Mouse (Mus musculus) spleen, embryonic (tissue): ENCODE data around the gene Cdh12.
"Not testable (repeated sequence)": the region's sequence is repeated elsewhere in the genome, so short reads cannot be mapped to it uniquely, and the experiment has no call there.

Experiments
- CTCF ChIA-PET: fragments of 350-600 bp; sonication (Branson Sonifier 250); formaldehyde crosslinking; loops from one replicate; lab custom pipeline; 2022; lab: Charles Lee

Cdh12 gene

DNA sequence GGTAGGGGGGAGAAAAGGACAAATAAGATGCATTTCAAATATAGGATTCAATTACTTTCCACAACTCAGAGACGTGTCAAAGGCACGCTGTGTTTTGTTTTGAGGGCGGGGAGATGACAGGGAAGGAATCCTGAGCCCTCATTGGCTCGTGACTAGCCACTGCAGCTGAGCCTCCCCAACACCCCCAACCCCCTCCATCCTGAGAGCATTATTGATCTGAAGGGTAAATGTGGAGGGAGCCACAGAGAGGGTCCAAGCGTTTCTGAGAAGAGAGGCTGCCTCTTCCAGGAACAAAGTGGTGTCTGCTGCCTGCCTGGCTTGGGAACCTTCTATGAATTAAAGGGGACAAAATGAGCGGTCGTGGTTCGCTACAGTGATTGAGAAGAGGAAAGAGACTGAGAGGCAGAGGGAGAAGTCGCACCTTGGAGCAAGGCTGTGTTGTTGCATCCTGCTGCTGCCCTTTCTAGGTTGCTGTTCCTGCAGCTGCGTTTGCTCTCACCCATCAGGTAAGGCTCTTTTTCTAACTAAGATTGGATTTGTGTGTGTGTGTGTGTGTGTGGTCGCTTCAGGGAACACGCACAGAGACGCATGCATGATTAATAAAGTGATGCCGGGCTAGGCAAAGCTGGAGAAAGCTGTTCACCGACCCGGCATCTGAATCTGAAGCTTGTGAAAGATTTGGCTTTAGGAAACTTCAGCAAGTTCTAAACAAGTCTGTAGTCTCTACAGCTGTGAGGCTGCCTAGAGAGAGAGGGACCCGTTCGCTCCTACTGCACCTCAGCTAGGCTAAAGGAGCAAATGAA, at the start of gene Cdh12:
Gene Cdh12, plus strand, starts transcription at position 405 of the 803 bp plus-strand sequence.
- CTCF ChIA-PET = no interaction called here

DNA sequence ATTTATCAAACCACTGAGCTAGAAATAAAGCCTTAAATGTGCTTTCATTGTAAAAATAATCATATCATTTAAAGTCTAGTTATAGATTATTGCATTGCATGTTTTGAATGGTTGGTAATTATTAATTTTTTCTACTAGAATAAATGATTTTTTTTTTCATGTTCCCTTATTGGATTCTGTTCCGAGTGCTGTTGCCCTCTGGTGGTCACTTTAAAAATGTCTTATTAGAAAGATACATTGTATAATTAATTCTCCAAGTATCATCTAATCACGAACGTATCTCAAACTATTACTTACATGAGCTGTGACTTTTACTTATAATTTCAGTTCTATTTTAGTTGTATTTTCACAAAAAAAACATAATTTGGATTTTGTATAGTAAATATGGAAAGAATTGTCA, 45.5 kb upstream of the Cdh12 start:
- CTCF ChIA-PET = no interaction called here

DNA sequence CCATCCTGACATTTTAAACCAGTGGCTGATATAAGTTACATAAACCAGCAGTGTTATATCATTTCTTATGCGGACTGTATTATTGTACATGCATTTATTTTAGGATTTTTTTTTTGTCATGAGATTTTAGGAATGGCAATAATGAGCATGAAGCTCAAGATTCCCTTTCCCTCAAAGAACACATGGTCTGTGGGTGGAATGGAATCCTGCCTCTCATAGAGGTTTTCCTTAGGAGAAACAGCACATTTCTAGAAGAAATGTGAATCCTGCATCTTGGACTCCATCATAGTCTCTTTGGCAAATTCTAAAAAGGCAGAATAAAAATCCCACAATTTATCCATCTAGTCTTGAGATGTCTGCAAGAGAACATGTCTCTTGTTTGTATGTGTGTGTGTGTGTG, 35.7 kb upstream of the Cdh12 start:
- CTCF ChIA-PET = no interaction called here

DNA sequence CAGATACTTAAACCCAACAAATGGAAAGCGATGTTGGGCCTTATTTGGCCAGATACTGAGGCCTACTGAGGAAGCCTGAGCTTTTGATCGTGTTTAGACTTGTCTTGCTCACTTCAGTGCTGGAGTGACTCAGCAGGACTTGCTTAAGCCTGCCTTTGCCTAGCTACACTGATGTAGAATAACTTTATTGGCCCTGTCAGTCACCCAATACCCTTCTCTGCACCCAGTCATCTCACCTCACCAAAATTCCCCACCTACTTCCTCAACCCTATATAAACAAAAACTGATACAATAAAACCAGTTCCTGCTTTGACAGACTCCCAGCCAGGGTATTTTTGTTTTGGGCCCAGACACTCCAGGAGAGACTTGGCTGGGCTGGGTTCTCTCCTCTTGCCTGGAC, 12.7 kb upstream of the Cdh12 start:
- CTCF ChIA-PET = no interaction called here

DNA sequence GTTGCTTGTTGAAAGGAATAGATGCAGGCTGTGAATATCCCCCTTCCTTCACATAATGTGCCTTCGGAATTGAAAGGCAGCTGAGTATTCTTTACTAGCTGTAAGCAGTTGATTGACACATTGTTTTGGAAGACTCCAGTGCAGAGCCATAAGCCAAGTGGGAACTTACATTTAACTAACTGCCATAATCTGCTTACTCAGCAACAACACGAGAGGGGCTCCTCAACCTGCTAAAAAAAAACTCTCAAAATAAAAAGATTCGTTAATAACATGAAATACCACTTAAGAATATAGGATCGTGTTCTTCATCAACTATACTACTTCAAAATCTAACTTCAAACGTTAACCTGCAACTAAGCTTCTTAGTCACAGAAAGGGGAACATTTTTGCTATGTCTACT, 1.5 kb downstream of the Cdh12 start:
- CTCF ChIA-PET = interaction anchor here (0.5 kb wide), 1 partner anchor 8 kb away, joined by 4 read pairs; no protein-coding TSS in a partner anchor

DNA sequence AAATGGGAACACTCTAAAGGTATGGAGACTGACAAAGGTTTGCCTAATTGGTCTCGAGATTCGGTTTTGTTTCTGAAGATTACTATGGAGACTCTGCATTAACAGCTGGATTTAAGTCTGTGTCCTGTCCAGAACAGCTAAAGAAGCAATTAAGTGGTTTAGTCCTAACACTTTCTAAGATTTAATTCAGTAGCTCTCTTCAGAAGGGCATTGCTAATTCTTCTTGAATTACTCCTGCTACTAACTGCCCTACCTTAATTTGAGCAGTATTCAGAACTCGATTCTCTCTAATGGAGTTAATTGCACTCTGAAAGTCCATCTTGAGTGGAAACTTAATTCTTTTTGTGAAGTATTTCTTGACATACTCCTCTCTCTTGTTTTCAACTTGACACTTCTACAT, 9.4 kb downstream of the Cdh12 start:
- CTCF ChIA-PET = no interaction called here

DNA sequence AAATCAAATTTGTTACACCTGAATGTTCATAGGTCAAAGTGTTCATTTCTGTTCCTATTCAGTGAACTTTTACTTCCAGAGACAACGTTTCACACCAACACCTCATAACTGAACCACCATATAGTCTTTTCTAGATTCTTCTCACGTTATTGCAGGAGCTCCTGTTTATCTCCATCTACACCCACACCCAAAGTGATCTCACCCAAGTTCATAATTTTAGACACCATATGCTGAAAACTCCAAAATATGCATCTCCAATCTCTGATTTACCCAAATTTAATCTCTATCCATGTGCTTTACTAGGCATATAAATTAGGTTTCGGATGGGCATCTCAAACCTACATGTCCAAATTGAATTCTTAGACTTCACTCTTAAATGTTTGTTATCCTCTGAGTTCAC, 13.4 kb downstream of the Cdh12 start:
- CTCF ChIA-PET = no interaction called here

DNA sequence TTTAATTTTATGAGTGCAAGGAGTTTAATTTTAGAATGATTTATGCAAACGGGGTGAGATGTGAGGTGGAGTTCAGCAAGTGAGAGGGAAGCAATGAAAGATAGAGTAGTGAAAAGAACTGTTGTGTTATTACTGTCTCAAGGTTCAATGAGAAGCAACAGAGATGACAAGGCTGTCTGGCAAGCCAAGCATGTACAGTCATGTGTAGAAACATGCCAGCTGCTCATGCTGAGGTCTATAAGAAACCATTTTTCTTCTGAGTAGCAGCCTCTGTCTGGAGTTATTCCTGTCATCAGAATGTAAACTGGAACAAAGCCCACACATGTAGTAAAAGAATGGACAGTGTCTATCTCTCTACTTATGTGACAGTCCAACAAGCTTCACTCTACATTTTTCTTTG, 14.5 kb downstream of the Cdh12 start:
- CTCF ChIA-PET = no interaction called here

DNA sequence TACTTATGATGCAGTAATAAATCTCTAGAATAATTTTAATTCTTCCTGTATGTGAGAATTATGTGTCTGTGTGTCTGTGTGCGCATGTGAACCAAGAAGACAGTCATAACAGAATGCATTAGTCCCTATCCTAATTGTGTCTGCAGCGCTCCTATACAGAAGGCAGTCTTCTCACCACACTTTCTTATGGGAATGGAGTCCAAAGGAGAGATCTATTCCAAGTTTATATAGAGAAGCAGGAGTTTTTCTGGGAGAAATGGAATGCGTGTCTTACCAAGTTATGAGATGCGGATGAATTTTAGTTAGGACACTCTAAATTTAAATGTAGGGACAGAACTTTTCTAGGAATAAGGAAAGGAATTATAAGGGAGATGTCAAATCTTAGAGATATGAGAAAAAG, 101.9 kb downstream of the Cdh12 start:
- CTCF ChIA-PET = no interaction called here

DNA sequence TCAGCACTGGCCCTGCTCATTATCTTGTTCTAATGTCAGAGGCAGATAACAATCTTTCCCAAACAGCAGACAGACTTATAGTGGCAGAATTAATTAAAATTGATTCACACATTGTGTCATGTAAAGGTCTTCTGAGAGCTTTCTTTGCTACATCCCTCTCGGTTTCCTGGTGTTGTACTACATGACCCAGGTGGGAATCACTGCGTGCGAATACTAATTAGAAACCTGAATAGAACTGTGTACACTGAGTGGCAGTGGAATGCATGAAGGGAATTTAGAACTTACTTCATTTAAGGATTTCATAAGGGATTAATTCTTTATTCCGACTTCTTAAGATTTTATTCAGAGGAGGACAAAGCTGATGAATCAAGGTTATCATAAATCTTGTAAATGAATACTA, 121.9 kb downstream of the Cdh12 start:
- CTCF ChIA-PET = no interaction called here

DNA sequence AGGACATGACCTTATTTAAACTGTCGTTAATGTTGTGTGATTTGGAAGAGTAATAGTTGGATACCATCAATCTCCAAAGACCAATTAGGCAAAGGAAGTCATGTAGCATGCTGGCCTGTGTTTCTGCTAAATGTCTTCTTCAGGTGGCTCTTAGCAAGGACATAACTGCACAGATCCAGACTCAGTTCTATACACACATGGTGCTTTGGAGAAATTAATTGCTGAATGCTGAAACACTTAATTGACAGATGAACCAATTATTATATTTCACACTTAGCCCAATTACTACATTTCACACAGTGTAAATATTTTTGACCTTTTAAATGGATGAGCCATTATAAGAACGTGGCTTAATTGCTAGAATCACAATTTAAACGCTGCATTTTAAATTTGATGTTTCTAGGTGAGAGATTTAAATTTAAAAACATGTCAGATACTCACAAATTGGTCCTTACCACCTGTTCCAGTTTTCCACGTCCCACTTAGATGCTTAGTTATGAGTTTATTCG, 133.6 kb downstream of the Cdh12 start:
- CTCF ChIA-PET = no interaction called here

DNA sequence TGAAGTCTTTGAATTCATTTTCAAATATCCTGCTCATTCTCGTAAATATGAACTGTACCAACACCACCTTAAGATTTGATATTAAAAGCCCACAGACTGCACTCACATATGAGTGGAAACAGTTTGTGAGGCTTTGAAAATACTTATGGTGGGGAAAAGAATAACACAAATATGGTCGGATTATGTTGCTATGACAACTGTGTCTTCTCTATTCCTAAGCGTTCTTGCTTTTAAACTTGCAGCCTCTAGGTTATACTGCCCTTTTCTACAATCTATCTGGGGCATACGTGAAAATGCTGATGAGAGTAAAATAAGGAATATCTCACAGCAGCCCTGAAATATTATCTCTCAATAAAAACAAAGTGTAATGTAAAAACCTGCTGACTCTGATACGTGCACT, 142.5 kb downstream of the Cdh12 start:
- CTCF ChIA-PET = no interaction called here

DNA sequence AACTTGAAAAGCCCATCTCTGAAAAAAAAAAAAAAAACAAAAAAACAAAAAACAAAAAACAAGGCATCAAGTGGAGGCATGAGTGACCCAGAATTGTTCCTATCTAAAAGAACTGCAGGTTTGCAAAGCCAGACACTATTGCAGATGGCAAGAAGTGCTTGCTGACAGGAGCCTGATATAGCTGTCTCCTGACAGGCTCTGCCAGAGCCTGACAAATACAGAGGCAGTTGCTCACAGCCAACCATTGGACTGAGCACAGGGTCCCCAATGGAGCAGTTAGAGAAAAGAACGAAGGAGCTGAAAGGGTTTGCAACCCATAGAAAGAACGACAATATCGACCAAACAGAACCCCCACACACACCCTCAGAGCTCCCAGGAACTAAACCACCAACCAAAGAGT, 156.7 kb downstream of the Cdh12 start:
- CTCF ChIA-PET = not testable (repeated sequence)

DNA sequence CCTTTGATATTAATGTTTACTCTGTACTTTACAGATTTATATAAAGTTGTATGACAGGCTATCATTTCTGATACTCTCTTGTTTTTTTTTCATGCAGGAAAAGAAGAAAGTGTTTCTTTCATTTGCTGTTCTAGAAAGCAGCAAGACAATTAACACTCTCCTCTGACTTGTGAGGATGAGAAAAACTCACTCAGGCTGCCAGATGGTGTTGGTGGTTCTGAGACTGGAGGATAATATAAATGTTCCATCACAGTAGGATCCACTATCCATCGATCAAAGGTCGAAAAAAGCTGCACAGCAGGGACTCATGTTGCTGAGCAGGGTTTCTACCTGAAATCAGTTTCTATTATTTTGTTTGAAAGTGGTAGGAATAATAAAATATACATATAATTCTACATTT, 185.5 kb downstream of the Cdh12 start:
- CTCF ChIA-PET = no interaction called here

DNA sequence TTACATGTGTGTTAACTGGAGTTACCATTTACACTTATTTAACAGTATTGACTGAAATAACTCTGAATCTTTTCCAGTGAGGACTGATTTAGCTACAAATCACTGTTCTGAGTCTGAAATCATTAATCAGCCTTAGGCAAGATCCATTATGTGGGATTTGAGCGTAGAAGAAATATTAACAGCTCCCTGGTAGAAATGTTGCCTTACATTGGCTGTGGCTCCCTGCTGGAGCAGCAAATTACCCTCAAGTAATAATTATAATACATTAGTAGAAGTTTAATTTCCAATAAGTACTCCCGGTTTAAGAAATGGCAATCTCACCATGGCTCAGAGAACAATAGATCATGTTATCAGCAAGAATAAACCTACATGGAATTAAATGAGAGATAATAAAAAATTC, 190.1 kb downstream of the Cdh12 start:
- CTCF ChIA-PET = no interaction called here

DNA sequence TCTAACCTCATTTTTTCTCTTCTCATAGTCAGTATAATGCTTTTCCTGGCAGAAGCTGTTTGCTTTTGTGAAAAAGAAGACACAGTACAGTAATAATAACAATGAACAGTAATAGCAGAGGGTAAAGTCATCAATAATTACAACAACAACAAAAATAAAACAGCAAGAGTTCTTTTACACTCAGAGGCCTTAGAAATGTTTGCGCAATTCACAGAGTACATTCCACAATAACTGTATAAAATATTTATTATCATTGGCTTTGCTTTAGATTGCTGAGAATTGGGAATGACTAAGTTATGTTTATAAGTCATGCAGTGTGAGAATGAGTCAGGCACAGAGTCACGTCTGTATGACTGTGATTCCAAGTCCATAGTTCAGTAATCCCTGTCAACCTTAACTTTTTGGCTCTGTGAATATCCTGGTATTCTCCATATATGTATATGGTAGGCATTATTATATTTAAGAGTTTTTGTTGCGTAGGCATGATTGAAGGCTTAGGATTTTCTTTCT, 193.9 kb downstream of the Cdh12 start:
- CTCF ChIA-PET = no interaction called here

DNA sequence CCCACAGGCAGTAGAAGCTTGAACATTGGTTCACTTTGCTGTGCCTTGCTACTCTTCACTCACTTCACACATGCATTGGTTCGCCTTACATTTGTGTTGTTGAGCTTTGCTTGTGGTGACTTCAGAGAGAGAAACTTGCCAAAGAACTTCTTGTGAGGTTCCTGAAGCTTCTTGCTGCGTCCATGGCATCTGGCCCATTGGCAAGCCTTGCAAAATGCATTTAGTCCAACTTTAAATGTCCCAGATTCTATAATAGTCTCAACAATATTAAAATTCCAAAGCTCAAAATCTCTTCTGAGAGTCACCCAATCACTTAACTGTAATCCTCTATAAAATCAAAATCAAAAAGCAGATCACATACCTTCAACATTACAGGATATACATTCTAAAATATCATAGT, 211.2 kb downstream of the Cdh12 start:
- CTCF ChIA-PET = interaction anchor here (0.5 kb wide), 1 partner anchor 122 kb away, joined by 3 read pairs; no protein-coding TSS in a partner anchor

DNA sequence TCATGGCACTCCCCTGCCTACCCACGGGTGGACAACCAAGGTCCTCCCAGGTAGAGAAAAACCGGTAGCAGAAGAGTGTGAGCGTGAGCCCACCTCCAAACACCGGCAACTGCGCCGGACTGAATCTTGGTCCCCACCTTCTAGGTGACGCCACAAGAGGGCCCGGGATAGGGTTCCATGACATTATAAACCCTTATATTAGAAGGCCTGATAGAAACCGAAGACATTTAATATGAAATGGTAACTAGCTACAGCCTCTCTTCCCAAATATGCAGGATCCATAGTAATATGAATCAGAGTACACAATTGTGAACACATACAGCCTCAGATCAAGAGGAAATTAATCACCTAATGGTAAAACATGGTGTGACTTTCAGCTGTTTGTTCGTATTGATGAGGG, 217.6 kb downstream of the Cdh12 start, which contains the start of gene Acot10:
Gene Acot10, minus strand, starts transcription at position 101 of the 400 bp plus-strand sequence.
- CTCF ChIA-PET = no interaction called here

DNA sequence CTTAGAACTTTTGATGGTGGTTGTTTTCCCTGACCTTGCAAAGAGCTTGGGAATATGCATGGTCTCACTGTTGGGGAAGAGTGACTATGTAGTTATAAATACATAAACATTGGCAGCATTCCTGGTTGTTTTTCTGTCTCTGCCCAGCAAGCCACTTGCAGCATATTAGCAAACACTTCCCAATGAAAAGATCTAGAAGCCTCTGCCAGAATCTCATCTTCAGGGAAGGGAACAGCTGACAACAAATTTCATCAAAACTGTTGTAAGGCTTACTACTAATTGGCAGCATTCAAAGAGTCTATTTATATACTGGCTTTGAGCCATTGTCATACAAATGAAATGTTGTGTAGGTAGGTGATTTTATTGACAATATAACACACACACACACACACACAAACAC, 218.3 kb downstream of the Cdh12 start:
- CTCF ChIA-PET = no interaction called here

DNA sequence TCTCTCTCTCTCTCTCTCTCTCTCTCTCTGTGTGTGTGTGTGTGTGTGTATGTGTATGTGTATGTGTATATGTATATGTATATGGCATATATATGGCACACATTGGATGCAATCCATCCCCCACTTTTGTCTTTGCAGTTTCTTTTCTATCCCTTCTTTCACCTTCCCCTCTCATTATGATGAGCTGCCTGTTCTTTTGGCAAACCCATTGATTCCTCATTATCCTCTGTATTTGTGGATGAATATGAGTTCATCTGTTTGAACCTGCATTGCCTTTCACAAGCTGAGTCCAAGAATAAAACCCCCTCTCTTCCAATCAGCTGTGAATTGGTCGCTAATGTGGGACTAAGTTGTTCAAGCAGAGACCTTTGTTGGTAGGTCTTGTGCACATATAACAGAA, 218.9 kb downstream of the Cdh12 start:
- CTCF ChIA-PET = no interaction called here

DNA sequence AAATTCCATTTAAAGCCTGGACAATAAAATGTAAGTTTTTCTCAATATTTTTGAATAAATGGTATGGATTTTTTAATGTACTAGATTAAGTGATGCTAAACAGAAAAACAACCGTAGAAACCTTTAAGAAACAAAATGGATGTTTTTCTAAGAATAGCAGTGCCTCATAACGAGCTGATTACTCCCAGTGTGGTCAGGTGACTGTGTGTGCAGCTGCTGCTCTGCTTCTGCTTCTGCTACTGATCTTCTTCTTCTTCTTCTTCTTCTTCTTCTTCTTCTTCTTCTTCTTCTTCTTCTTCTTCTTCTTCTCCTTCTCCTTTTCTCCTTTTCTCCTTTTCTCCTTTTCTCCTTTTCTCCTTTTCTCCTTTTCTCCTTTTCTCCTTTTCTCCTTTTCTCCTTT, 220.4 kb downstream of the Cdh12 start:
- CTCF ChIA-PET = not testable (repeated sequence)

DNA sequence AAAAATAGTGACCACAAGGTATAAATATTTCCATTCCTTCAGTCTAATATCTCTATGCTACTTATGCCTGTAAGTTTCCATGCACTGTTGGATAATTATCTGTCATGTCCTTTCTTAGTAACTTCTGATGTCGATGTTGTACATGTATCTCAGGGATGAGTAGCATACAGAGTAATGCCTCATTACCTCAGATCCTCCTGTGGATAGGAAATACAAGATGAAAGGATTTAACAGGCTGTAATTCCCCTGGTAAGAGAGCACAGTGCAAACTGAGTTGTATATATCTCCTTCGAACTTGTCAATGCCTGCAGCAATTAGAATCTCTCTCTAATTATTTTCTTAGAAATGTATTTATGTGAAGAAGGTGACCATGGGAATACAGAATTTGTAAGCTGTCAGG, 233.7 kb downstream of the Cdh12 start:
- CTCF ChIA-PET = no interaction called here

DNA sequence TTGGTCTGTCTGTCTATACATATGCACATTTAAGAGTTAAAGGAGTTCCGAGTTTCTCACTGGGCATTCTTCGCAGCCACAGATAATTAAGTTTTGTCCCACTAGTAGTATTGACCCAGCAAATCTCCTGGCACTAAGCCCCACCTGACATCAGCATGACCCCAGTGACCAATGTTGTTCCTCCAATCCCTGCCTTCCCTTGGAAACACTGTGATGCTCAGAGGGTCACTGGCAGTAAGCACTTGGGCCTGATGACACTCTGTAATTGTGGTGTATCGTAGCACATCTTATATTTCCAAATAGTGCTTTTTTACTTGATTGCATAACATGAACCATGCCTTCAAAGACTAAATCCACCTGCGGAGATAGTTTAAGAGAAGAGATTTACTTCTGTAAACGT, 235.1 kb downstream of the Cdh12 start:
- CTCF ChIA-PET = no interaction called here
